Mouse (Mus musculus) thymus, postnatal 25 days (tissue): ENCODE data around the gene Gm5129.

Experiments used
- DNase-seq: peaks from one replicate; pipeline ENCODE4 v3.0.0; 2022

Gm5129 gene

DNA sequence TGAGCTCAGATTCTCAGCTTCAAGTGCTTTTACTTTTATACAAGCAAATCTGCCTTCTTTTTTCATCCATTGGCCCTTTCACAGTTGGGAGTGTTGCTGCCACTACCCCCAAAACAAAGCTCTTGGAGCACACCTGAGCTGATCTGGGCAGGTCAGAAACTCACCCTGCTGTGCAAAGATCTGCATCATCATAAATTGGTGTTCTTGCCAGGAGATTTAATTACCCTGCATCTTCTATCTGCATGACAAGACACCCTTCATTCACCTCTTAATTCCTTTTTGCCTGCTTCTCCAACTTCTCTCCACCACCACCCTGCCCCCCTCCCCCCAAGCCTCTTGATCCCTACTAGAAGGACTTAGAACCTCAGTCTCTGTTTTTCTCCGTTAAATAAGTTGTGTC, 14.6 kb downstream of the Gm5129 start:
- DNase-seq, result no peak

DNA sequence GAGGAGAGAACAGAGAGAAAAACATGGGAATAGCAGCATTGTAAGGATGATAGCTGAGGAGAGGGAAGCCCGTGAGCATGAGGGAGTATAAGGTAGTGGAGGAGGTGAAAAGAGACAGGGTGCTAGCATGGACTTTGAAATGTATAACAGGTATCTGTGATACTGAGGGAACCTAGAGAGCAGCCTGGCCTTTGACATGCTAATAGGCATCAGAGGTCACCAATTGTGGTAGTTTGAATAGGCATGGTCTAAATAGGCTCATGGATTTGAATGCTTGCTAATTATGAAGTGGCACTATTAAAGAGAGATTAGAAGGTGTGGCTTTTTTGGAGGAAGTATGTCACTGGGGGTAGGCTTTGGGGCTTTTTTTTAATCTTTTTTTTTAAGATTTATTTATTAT, 22.8 kb downstream of the Gm5129 start:
- no peak for DNase-seq

DNA sequence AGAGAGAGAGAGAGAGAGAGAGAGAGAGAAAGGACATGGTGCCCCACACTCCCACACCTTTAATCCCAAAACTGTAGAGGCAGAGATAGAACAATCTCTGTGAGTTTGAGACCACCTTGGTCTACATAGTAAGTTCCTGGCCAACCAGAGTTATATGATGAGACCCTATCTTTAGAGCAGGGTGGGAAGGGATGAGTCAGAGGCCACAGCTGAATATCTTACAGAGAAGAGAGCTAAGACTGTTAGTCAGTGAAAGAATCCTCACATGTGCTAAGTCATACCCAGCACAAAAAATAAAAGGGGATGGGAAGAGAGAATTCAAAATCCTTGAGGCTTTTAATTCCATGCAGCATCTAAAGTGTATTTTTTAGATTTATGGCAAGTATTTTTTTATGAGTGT, 24.1 kb downstream of the Gm5129 start:
- DNase-seq, result no peak

DNA sequence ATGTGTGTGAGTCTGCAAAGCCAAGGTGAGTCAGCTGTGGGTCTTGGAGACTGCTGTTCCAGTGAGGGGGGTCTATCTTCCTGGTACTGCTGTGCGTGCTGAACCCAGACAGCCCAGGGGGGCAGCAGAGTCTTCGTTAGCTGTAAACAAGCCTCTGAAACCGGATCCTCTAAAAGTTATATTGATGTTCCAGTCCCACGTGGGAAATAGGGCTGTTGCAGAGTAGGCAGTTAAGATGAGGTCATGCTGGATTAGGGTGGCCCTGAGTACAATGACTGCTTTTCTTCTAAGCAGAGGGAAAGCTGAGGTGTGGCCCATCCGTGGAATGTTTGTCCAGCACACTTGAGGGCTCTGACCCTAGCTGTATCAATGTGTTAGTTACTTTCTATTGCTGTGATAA, 27.5 kb downstream of the Gm5129 start:
- no peak for DNase-seq

DNA sequence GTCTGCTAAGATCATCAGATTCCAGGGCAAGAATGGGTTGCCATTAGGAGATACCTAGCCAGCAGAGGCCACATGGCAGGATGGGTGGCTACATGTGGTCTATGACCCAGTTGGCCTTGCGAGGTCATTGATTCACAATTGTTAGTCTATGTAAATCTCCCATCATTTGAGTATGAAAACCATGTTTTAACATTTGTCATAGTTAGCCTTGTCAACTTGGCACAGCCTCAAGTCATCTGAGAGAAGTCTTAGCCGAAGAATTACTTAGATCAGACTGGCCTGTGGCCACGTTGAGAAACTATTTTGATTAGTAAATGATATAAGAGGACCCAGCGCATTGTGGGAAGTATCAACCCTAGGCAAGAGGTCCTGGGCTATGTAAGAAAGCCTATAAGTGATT, 28.5 kb downstream of the Gm5129 start:
- DNase-seq, result no peak

DNA sequence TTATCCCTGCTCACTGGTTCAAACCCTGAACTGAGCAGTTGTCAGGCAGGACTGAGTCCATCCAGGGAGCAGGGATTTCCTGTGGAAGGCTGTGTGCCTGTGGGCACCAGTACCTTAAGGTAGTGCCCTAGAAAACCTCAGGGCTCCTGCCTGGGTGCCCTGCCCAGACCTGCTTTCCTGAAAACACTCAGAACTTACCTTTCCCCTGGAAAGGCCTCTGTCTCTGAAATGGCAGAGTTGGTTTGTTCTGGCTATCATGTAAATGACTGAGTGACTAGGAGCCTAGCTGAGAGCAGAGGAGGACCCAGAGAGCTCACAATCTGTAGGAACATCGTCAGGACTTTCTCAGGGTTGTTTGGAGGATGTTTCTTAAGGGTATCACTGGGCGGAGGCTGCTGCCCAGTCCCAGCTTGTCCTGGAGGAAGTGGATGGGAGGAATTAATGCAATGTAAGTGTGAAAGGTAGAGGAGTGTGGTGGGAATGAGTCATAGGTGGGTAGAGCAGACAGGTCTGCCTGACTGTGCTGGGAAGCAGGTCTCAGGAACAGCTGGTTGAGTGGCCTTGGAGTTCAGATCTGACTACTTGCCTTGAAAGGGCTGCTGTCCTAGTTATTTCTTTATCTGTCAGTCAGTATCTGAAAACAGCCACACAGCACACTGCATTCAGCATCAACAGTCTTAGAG, 36.1 kb downstream of the Gm5129 start:
- DNase-seq, result no peak

DNA sequence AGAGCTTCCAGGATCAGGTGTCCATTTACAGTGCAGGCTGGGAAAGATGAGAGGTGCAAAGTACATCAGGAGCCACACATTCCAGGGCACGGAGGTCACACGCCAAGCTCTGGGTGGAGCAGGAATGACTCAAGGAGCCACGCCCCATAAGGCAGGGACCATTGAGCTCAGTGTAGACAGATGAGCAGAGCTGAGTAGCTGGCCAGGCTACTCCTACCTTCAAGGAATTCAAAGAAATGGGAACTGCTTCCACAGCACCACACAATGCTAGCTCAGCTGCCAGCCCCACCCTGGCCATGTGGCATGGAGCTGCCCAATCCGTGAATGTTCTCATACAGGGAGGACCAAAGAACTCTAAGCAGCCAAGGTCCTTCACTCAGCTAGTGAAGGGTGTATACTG, 37.2 kb downstream of the Gm5129 start:
- no peak for DNase-seq

DNA sequence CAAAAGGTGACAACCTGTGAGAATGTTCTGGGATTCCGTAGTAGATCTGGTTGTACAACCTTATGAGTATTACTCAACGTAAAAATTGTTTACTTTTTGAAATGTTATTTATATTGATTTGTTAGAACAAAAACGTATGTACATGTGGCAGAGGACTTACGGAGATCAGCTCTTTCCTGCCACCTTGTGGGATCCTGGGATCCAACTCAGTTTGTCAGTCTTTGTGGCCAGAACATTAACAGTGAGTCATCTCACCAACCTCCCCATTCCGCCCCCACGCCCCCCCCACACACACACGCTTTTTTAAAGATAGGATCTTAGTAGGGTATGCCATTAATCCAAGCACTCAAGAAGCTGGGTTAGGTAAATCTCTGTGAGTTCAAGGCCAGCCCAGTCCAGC, 47.4 kb downstream of the Gm5129 start:
- no peak for DNase-seq

DNA sequence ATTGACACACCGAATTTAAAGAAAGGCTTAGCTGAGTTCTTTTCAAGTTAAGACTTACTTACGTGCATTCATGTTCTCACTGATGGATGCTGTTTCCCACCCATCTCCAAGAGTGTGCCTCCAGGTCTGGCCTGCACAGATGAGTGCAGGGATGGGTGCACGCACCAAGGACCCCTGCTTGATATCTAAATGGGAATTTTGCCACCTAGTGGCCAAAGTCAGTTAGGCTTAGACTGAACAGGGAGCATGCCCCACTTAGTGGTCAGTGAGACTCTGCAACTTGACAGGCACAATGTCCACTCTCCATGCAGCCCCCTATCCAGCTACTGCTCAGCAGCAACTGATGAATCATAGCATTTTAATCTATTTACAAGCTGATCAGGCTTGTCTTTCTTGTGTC, 48.1 kb downstream of the Gm5129 start:
- DNase-seq, result peak; percentile 47
